Mouse (Mus musculus) ZHBTc4 (cell line): Measurements from ENCODE around the gene Gstz1.

Experiments
- DNase-seq: peaks from one replicate; pipeline ENCODE4 v3.0.0-alpha.2; 2011; ENCODE audit warnings: low read depth, low spot score

The Gstz1 gene

DNA sequence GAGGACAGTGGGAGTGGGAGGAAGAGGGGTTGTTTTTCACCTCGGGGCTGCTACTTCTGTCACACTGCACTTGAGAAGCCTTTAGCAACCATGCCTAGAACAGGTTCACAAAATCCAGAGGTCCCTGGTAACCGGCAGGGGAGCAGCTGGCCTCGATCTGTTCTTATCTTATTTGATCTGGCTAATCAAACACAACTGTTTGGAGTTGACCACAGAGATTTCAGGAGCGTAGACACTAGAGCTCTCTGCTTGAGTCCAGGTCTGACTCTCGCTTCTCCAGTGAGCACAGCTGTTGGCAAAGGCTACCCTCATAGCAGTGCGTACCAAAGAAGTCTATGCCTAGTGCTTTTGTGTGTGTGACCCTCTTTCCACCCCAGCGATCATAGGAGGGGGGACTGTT is 11.1 kb downstream of the Gstz1 start:
- no peak for DNase-seq

DNA sequence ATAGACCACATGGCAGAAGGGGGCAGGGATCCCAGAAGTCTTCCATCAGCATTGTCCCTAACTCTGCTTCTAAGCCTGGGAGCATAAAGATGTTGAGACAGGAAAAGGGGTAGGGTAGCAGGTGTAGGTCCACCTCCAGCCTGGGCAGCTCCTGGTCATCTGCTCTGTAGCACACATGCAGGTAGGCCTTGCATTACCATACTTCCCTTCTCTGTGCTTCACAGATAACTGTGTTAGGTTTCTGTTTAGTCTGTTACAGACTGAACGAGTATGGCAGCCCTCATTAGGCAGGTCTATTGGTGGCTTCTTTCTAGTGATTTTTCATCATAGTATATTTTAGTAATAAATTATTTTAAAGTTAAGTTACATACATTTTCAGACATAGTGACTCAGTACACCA is 13.3 kb downstream of the Gstz1 start:
- DNase-seq, result no peak

DNA sequence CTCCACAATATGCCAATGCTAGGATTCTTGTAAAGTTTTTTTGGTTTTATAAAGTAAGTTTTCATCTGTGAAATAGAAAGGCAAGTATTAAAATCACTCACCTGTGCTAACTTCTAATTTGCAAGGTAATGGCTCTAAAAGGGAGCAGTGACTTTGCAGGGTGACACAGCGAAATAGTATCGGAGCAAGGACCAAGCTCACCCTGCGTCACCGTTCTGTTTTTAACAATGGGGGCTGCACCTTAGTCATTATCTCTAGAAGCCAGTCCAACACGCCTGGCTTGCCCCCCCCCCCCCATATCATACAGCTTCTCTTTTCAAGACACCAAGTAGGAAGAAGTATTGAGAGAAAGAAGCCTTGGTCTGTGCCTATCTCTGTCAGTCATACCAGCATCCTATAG is 13.8 kb downstream of the Gstz1 start:
- no peak for DNase-seq

GRCm38 (mm10) chr12:87175194-87175946 is 28.4 kb downstream of the Gstz1 start:
- DNase-seq, result no peak

DNA sequence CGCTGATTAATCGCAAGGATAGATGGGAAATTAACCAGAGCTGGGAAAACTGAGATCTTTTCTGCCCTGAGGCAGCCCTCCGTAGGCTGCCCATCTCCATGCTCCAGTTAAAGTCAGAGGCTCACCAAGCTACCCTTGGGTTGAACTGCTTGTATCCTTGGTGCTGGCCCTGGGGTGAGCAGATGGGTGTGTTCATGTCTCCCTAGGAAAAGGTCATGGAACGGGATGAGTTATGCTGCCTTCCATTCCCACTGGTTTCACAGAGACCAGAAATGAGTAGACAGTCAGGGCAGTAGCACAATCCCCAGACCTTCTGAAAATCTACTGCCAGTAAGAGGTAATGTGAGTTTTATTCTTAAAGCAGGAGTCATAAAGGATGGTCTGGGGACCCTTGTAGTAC is 30.7 kb downstream of the Gstz1 start:
- no peak for DNase-seq

DNA sequence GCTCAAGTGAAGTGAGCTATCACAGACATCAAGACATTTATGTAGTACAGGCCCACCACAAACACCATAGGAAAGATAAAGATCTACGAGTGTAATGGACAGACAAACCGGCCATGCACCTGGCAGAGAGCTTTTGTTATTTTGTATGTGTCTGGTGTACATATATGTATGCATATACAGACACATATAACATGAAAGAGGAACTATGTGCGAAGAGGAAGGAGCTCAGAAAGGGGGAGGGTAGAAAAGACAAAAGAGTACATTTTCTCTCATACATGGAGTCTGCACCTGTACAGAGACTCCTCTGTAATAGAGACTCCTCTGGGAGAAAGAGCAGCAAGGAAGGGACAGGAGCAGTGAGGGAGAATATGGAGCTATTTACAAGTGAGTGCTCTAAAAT is 46.0 kb downstream of the Gstz1 start:
- DNase-seq, result no peak

GRCm38 (mm10) chr12:87195069-87195468 is 48.1 kb downstream of the Gstz1 start:
- DNase-seq, result no peak

DNA sequence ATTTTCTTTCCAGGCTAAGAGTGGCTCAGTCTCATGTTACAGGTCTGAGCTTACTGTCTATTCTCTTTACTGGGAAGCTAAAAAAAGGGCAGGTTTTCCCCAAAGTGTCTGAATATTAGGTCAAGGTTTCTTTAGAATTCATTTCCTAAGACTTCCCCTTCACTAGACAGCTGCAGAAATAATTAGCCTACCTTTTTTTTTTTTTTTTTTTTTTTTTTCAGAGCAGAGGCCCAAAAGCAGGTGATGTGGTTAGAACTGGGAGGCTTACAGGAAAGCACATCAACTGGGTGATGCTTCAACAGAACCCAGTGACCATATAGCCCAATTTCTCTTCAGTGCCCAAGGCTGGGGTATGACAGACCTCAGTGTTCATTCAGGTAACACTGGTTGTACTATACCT is 49.3 kb downstream of the Gstz1 start:
- no peak for DNase-seq

GRCm38 (mm10) chr12:87198792-87199191 is 51.8 kb downstream of the Gstz1 start:
- DNase-seq, result no peak

DNA sequence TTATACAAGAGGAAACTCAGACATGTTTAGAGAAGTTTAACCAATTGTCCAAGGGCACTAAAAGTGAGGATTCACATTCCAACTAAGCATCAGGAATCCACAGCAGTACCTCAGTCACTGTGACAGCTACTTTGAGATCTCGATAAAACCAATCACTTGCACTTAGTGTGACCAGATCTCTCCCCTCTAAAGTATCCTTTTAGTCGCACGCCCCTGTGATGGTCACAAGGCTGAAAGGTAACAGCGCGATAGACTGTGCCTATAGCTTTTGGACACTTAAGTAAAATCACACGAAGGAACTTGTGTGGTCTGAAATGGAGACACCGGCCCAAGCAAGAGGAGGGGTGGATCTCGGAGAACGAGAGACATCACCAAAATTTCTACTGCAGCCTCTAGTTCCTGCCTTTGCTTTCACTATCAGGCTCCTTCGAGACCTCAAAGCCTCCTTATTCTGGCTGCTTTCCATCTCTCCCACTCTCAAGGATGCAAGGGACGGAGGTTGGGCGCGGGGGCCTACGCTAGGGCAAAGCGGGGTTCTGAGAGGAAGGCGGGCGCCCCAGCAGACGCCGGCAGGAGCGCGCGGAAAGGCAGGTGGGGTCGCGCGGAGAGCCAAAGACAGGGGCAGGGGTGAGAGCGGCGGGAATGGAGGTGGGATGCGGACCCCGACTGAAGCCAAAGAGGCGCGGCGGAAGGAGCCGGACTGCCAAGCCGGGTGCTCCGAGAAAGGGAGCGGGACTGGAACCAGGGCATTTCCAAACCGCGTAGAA is 52.4 kb downstream of the Gstz1 start, which contains the start of gene Samd15:
Gene Samd15, plus strand, starts transcription at position 518 of the 767 bp plus-strand sequence.
- peak; percentile 65 for DNase-seq

GRCm38 (mm10) chr12:87199973-87200586 is 53.1 kb downstream of the Gstz1 start, which contains the start of gene Tmed8:
Gene Tmed8 (minus strand): TSS chr12:87200454.
- peak; percentile 93 for DNase-seq

GRCm38 (mm10) chr12:87201694-87202093 is 54.7 kb downstream of the Gstz1 start:
- DNase-seq, result no peak

DNA sequence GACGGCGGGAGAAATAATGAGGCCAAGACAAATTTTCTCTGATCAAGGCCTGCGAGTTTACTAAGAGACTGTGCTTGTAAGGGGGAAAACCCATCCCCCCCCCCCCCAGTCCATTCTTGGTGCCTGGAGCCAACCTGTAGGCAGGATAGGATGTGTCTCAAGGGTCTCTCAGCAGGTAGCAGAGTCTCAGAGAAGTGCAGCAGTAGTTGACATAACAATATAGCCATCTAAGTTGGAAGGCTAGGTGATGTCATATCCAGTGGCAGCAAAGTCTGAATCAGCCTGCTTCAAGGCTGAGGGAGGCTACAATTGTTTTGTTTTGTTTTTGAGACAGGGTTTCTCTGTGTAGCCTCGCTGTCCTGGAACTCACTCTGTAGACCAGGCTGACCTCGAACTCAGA is 58.8 kb downstream of the Gstz1 start:
- DNase-seq, result peak; percentile 62

DNA sequence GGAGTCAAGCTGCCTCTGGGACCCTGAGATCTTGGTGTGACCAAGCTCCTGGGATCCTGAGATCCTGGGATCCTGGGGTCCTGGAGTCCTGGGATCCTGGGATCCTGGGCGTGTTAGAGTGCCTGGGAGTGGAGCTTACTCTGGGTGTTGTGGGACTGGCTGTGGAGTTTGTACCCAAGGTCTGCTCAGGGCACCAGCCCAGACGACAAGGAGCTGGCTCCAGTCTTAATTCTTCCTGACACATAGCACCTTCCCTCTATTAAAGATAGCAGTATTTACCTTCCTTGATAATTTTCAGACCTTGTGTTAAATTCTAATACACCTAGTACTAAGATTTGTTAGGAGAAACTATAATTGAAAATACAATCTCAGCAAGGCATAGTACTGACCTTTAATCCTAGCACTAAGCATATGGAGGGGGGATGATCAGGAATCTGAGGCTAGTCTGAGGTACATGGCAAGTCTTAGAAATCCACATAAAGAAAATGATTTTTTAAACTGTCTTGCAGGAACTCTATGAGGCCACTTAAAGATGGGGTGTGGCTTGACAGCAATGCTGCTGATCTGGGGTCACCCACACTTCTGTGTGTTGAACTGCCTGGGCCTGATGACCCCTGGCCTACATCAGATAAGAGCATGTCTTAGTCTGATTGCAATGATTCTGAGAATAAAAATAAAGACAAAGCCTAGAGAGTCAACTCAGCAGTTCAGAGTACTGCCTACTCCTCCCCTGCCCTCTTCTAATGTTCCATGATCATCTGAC is 66.1 kb downstream of the Gstz1 start:
- DNase-seq, result no peak
